Mouse (Mus musculus) heart, adult 2 months (tissue): ENCODE measurements around the gene Dnaaf3. TPM values are rescaled to one million over a fixed set of nuclear protein-coding genes. Genes with fewer than 3 reads are reported as not detected.
A peak's percentile ranks its signal among the peaks of the same experiment; 100 is the strongest.

ENCODE experiments used
- DNase-seq, 2 experiments: peaks; one replicate each; pipeline ENCODE4 v3.0.0; 2021
- H3K27ac ChIP-seq: fragments of 200-600 bp; 2 replicates; pipeline ENCODE4 v1.8.1; 2022
- H3K27me3 ChIP-seq: fragments of 200-500 bp; 2 replicates; pipeline ENCODE4 v1.6.1; 2012; ENCODE audit warnings: mild to moderate bottlenecking, low read length, inconsistent platforms, mixed read lengths; ENCODE audit not compliant: control insufficient read depth, insufficient read depth
- H3K36me3 ChIP-seq: fragments of 200-500 bp; 2 replicates; pipeline ENCODE4 v1.6.1; 2012; ENCODE audit warnings: low read length, inconsistent platforms; ENCODE audit not compliant: control insufficient read depth, insufficient read depth
- H3K4me1 ChIP-seq: fragments of 200-500 bp; 2 replicates; pipeline ENCODE4 v1.6.1; 2011; ENCODE audit warnings: low read length; ENCODE audit not compliant: control insufficient read depth, insufficient read depth
- H3K4me3 ChIP-seq: fragments of 200-600 bp; 2 replicates; pipeline ENCODE4 v1.8.1; 2022
- H3K79me2 ChIP-seq: fragments of 200-500 bp; replicated peaks from 2 replicates; pipeline ENCODE4 v1.6.1; 2012; ENCODE audit warnings: mild to moderate bottlenecking, inconsistent platforms, low read length, moderate library complexity, mixed read lengths; ENCODE audit not compliant: control insufficient read depth, insufficient read depth
- H3K9ac ChIP-seq: fragments of 200-500 bp; 2 replicates; pipeline ENCODE4 v1.6.1; 2012; ENCODE audit warnings: low read depth, mild to moderate bottlenecking, control low read depth, inconsistent platforms, low read length, mixed read lengths
- CTCF ChIP-seq: fragments of 200-600 bp; IDR thresholded peaks from 2 replicates; pipeline ENCODE4 v1.8.1; 2022; ENCODE audit warnings: antibody characterized with exemption, mild to moderate bottlenecking, moderate library complexity
- EP300 ChIP-seq: fragments of 200-500 bp; IDR thresholded peaks from 2 replicates; pipeline ENCODE4 v1.6.1; 2011; ENCODE audit warnings: low read depth, low read length, control low read depth; ENCODE audit not compliant: insufficient read depth
- POLR2A ChIP-seq: fragments of 200-500 bp; IDR thresholded peaks from 2 replicates; pipeline ENCODE4 v1.6.1; 2011; ENCODE audit warnings: mild to moderate bottlenecking, low read depth, low read length, control low read depth; ENCODE audit not compliant: insufficient read depth
- WGBS: fragments of 180-500 bp; shearing (Covaris S2); methylation state at CpG from one replicate; pipeline ENCODE4 v1.1.7; 2018; 5-methylcytosine and 5-hydroxymethylcytosine counted together
- intact Hi-C: fragments of 180-260 bp; cut with DNase I; formaldehyde crosslinking; loops from one replicate; pipeline ENCODE4 v1.15.1; 2025
- polyA plus RNA-seq: library from polyadenylated mRNA; depleted of rRNA; stranded (reverse); fragments of >200 nt; gene quantifications from 2 replicates; pipeline ENCODE4 v1.2.3, GENCODE M21; 2012
- total RNA-seq, 2 experiments: library from RNA; stranded (reverse); gene quantifications; 2 replicates each; pipeline ENCODE4 v1.2.3; 2021

Dnaaf3 gene
- total and polyA plus RNA-seq, 3 experiments: 2.3 to 13.2 (median 2.7) TPM

DNA sequence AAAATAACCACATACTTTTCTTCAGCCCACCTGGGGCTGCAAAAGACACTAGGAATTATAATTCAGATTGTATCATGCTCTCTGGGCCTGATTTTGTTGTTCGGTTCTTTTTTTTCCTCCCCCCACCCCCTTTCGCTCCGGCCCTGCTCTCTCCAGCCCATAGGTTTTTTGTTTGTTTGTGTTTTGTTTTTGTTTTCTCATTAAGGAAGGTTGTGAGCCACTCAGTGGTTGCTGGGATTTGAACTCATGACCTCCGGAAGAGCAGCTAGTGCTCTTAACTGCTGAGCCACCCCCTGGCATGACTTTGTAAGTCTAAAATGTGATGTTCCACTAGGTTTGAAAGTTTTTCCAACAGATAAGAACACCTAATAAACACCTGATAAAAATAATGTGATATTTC, 29.2 kb downstream of the Dnaaf3 start:
- Histone ChIP-seq H3K4me3 (no peak overlapping the region), H3K9ac (no peak overlapping the region), H3K36me3 (peaks cover 6% of the 10 kb centered on the region; the same call in 1 of the 2 replicates), H3K4me1 (peaks cover 19% of the 10 kb centered on the region), H3K27ac (no peak overlapping the region), H3K27me3 (no peaks in the 10 kb centered on the region), H3K79me2 (peaks cover 3% of the 10 kb centered on the region)
- intact Hi-C loops: loop anchor here (5.0 to 10.0 kb wide), 3 partner anchors 56 to 412 kb away; partner anchors contain the start of genes Leng8, Rdh13 and Zfp628
- TF ChIP-seq POLR2A (no peak), EP300 (no peak), CTCF (no peak)
- no peak for DNase-seq
- WGBS: 86% methylated on average over 4 of the region's 4 CpGs

DNA sequence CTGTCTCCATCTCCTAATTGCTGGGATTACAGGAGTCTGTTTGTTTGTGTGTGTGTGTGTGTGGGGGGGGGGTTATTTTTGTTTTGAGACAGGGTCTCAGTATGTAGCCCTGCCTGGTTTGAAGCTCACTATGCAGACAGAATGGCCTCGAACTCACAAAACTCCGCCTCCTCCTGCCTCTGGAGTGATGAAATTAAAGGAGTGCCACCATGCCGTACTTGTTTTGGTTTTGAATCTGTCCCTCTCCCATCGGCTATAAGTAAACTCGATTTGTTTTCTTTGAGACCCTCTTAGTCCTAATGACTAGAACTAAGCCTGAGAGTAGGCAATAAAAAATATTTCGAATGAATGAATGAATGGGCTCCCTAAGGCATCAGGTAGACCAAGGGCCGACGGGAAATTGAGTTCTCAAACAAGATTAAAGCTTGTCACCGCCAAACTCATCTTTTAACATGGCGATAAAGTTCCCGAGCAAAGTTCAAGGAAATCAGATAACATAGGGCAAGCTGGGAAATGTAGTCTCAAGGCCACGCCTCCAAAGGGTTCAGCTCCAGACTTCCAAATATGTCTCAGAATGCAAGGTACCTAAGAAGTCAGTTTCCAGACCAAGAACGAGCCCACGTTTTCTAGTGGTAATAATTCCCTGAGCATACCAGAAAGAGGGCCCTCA, 29.7 kb downstream of the Dnaaf3 start:
- H3K4me1 ChIP-seq: peaks cover 23% of the 10 kb centered on the region
- no peak for TF ChIP-seq POLR2A
- no peak for TF ChIP-seq CTCF
- no peak for TF ChIP-seq EP300
- H3K79me2 ChIP-seq: peaks cover 3% of the 10 kb centered on the region
- no peaks in the 10 kb centered on the region for H3K27me3 ChIP-seq
- peak overlapping the region; percentile 97 for H3K27ac ChIP-seq
- no peak overlapping the region for H3K9ac ChIP-seq
- peaks cover 6% of the 10 kb centered on the region; the same call in 1 of the 2 replicates for H3K36me3 ChIP-seq
- 14% methylated on average over 14 of the region's 14 CpGs for WGBS
- peak in 1 of 2 experiments; percentile 44 for DNase-seq
- intact Hi-C loops: loop anchor here (5.0 to 10.0 kb wide), 3 partner anchors 55 to 412 kb away; partner anchors contain the start of genes Leng8, Rdh13 and Zfp628
- peak overlapping the region; percentile 89 for H3K4me3 ChIP-seq

DNA sequence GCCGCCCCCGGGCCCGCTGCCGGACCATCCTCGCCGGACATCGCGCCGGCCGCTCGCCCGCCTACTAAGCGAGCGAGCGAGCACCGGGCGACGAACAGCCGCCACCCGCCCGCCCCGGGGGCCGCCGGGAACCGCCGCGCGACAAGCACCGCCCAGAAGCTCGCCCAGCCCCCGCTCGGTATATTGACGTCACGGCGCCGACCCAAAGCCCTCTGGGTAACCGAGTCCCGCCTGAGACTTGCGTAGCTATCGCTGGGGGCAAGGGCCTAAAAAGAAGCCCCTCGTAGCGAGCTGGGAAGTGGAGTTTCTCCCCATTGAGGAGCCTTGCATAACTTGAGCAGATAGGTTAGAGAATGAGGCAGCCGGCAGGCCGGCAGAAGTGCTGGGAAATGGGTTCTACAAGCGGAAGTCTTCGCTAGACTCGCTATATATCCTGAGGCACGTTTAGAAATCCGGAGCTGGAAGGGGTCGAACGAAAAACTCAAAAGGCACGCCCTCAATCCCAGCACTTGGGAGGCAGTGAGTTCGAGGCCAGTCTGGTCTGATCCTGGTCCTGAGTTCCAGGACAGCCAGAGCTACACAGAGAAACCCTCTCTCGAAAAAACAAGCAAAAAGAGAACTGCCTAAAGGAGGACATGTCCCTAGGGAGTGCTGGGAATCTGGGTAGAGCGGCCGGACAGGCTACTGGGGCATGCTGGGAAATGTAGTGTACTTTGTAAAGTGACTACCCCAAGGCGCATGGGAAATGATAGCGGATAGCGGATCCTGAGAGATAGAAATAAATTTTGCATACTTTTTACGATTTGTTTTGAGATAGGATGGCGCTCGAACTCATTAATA, 30.5 kb downstream of the Dnaaf3 start, which contains the start of gene Ppp1r12c:
TSS of gene Ppp1r12c (minus strand) at position 123 of the 840 bp plus-strand sequence.
- intact Hi-C loops: loop anchor here (5.0 to 10.0 kb wide), 3 partner anchors 54 to 413 kb away; partner anchors contain the start of genes Leng8, Rdh13 and Zfp628
- H3K79me2 ChIP-seq: peaks cover 7% of the 10 kb centered on the region
- peak within 1 kb of the TSS; percentile 89 for H3K4me3 ChIP-seq
- peaks cover 6% of the 10 kb centered on the region for H3K36me3 ChIP-seq
- 1% methylated on average over 62 of the region's 62 CpGs for WGBS
- H3K9ac ChIP-seq: peak within 1 kb of the TSS; percentile 92
- DNase-seq: peak; percentile 97
- TF ChIP-seq EP300 (0 out of 2 replicates have a peak, but pooled peaks have one; percentile 7), CTCF (no peak), POLR2A (peak; percentile 69)
- H3K27ac ChIP-seq: peak within 1 kb of the TSS; percentile 97
- peaks cover 27% of the 10 kb centered on the region for H3K4me1 ChIP-seq
- no peaks in the 10 kb centered on the region for H3K27me3 ChIP-seq

DNA sequence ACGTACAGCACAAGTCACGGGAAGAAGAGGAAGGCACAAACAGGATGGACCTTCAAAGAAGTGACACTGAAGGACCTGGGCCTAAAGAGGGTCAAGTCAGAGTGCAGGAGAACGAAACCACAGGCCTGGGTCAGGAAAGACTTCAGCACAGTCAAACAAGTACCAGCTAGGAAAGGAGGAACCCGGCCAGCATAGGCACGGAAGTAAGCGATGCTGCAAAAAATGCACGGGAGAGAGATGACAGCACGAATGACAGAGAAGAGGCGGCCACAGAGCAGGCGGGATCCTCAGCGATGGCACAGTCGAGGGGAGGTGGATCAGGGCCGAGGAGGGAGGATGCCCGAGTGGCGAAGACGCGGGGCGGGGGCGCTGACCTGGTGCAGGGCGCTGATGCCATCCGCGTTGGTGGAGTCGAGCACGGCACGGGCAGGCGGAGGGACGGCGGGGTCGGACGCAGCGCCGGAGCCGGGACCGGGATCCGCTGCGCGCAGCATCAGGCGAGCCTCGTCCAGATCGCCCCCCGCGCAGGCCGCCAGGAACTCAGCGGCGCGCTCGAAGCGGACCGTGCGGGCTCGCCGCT, 31.3 kb downstream of the Dnaaf3 start:
- peak; percentile 68 to 73 for DNase-seq
- 1% methylated on average over 52 of the region's 52 CpGs for WGBS
- intact Hi-C loops: loop anchor here (5.0 to 10.0 kb wide), 3 partner anchors 54 to 414 kb away; partner anchors contain the start of genes Leng8, Rdh13 and Zfp628

DNA sequence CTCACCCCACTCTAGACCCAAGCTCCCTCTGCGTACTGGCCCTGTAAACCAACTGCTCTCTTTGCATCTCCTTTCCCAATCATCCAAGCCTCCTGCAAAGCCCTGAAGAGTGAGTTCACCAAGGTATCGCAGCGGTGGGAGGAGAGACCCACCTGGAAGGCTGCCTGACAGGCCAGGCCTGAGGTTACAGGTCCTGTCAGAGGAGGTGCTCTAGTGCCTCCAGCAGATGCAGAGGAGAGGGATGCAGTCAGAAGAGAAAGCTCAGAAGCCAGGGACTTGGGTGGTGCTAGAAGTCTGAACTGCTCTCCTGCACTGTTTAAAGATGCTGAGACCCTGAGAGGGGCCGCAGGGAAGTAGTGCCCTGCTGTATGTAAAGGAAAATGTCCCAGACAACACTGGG, 33.2 kb downstream of the Dnaaf3 start:
- Histone ChIP-seq H3K27me3 (no peaks in the 10 kb centered on the region), H3K4me3 (peak overlapping the region; percentile 18), H3K36me3 (peaks cover 6% of the 10 kb centered on the region), H3K9ac (peak overlapping the region; percentile 50), H3K79me2 (peaks cover 7% of the 10 kb centered on the region), H3K27ac (peak overlapping the region; percentile 97), H3K4me1 (peaks cover 28% of the 10 kb centered on the region)
- no peak for TF ChIP-seq CTCF
- TF ChIP-seq POLR2A: no peak
- TF ChIP-seq EP300: no peak
- 44% methylated on average over 4 of the region's 4 CpGs for WGBS
- intact Hi-C loops: loop anchor here (2.0 to 10.0 kb wide), 2 partner anchors 20 to 1204 kb away; no protein-coding TSS in a partner anchor
- no peak for DNase-seq

More for the DNA sequence above, 31.3 kb downstream of the Dnaaf3 start:
- H3K79me2 ChIP-seq: peaks cover 7% of the 10 kb centered on the region
- peaks cover 6% of the 10 kb centered on the region for H3K36me3 ChIP-seq
- TF ChIP-seq CTCF (no peak), EP300 (no peak), POLR2A (no peak)
- H3K4me3 ChIP-seq: peak overlapping the region; percentile 89
- peaks cover 29% of the 10 kb centered on the region for H3K4me1 ChIP-seq
- H3K27ac ChIP-seq: peak overlapping the region; percentile 97
- peak overlapping the region; percentile 92 for H3K9ac ChIP-seq
- no peaks in the 10 kb centered on the region for H3K27me3 ChIP-seq
